Mouse (Mus musculus): ENCODE measurements around the gene Abcd1. TPM values are rescaled to one million over a fixed set of nuclear protein-coding genes. Genes with fewer than 3 reads are reported as not detected.

The Abcd1 gene
- polyA plus RNA-seq, 1 experiment, result 14.7 TPM

- H3K27me3 ChIP-seq (ENCODE audit: control insufficient read depth, insufficient read depth, low read length), result no peaks in the 10 kb centered on the region
- H3K4me3 ChIP-seq (replicated peaks; ENCODE audit: insufficient read depth, low read depth, low read length), result no peak overlapping the region
- peaks cover 7% of the 10 kb centered on the region for H3K4me1 ChIP-seq (ENCODE audit: control insufficient read depth, insufficient read depth, low read length)
- no peak for DNase-seq
- TF ChIP-seq POLR2A (IDR thresholded peaks at IDR 0.05; ENCODE audit: borderline replicate concordance, insufficient read depth, low read length) (no peak), CTCF (IDR thresholded peaks at IDR 0.05; ENCODE audit: borderline replicate concordance, insufficient read depth, low read depth, low read length) (no peak)
- 79% methylated on average over 2 of the region's 2 CpGs for WGBS
- no peak overlapping the region for H3K27ac ChIP-seq (ENCODE audit: insufficient read depth, low read length)
Measured at GRCm38 (mm10) chrX:73684156-73684555, 32.2 kb upstream of the Abcd1 start.

GRCm38 (mm10) chrX:73684978-73685377 is 31.4 kb upstream of the Abcd1 start:
- no peak for DNase-seq
- Histone ChIP-seq H3K4me3 (replicated peaks; ENCODE audit: insufficient read depth, low read depth, low read length) (no peak overlapping the region), H3K4me1 (ENCODE audit: control insufficient read depth, insufficient read depth, low read length) (peaks cover 7% of the 10 kb centered on the region), H3K27ac (ENCODE audit: insufficient read depth, low read length) (peak overlapping the region; percentile 64), H3K27me3 (ENCODE audit: control insufficient read depth, insufficient read depth, low read length) (no peaks in the 10 kb centered on the region)
- no peak for TF ChIP-seq CTCF (IDR thresholded peaks at IDR 0.05; ENCODE audit: borderline replicate concordance, insufficient read depth, low read depth, low read length)
- no peak for TF ChIP-seq POLR2A (IDR thresholded peaks at IDR 0.05; ENCODE audit: borderline replicate concordance, insufficient read depth, low read length)

GRCm38 (mm10) chrX:73685629-73686028 is 30.8 kb upstream of the Abcd1 start:
- Histone ChIP-seq H3K4me3 (replicated peaks; ENCODE audit: insufficient read depth, low read depth, low read length) (no peak overlapping the region), H3K27me3 (ENCODE audit: control insufficient read depth, insufficient read depth, low read length) (no peaks in the 10 kb centered on the region), H3K4me1 (ENCODE audit: control insufficient read depth, insufficient read depth, low read length) (peaks cover 7% of the 10 kb centered on the region), H3K27ac (ENCODE audit: insufficient read depth, low read length) (peak overlapping the region; percentile 64; the same call in 1 of the 2 replicates)
- DNase-seq, result peak; percentile 48 to 69
- 4% methylated on average over 3 of the region's 3 CpGs for WGBS
- TF ChIP-seq POLR2A (IDR thresholded peaks at IDR 0.05; ENCODE audit: borderline replicate concordance, insufficient read depth, low read length) (no peak), CTCF (IDR thresholded peaks at IDR 0.05; ENCODE audit: borderline replicate concordance, insufficient read depth, low read depth, low read length) (no peak)

GRCm38 (mm10) chrX:73690917-73691629 is 25.3 kb upstream of the Abcd1 start:
- DNase-seq, result peak; percentile 57 to 64
- no peaks in the 10 kb centered on the region for H3K27me3 ChIP-seq (ENCODE audit: control insufficient read depth, insufficient read depth, low read length)
- no peak overlapping the region for H3K27ac ChIP-seq (ENCODE audit: insufficient read depth, low read length)
- TF ChIP-seq CTCF (IDR thresholded peaks at IDR 0.05; ENCODE audit: borderline replicate concordance, insufficient read depth, low read depth, low read length), result peak; percentile 76
- TF ChIP-seq POLR2A (IDR thresholded peaks at IDR 0.05; ENCODE audit: borderline replicate concordance, insufficient read depth, low read length), result no peak
- WGBS, result 25% methylated on average over 5 of the region's 5 CpGs
- no peak overlapping the region for H3K4me3 ChIP-seq (replicated peaks; ENCODE audit: insufficient read depth, low read depth, low read length)
- no peaks in the 10 kb centered on the region; the same call in 1 of the 2 replicates for H3K4me1 ChIP-seq (ENCODE audit: control insufficient read depth, insufficient read depth, low read length)

- TF ChIP-seq CTCF (IDR thresholded peaks at IDR 0.05; ENCODE audit: borderline replicate concordance, insufficient read depth, low read depth, low read length) (peak; percentile 21; the same call in 1 of the 2 replicates), POLR2A (IDR thresholded peaks at IDR 0.05; ENCODE audit: borderline replicate concordance, insufficient read depth, low read length) (no peak)
- no peak overlapping the region for H3K4me3 ChIP-seq (replicated peaks; ENCODE audit: insufficient read depth, low read depth, low read length)
- H3K27ac ChIP-seq (ENCODE audit: insufficient read depth, low read length), result no peak overlapping the region
- no peaks in the 10 kb centered on the region for H3K4me1 ChIP-seq (ENCODE audit: control insufficient read depth, insufficient read depth, low read length)
- DNase-seq, result no peak
- no peaks in the 10 kb centered on the region for H3K27me3 ChIP-seq (ENCODE audit: control insufficient read depth, insufficient read depth, low read length)
- WGBS, result 58% methylated on average over 1 of the region's 1 CpGs
Measured at GRCm38 (mm10) chrX:73700472-73700871, 15.9 kb upstream of the Abcd1 start.

GRCm38 (mm10) chrX:73715476-73716108 is 805 bp upstream of the Abcd1 start:
- peak overlapping the region; percentile 7; the same call in 1 of the 2 replicates for H3K27ac ChIP-seq (ENCODE audit: insufficient read depth, low read length)
- peak overlapping the region; percentile 61 for H3K4me3 ChIP-seq (replicated peaks; ENCODE audit: insufficient read depth, low read depth, low read length)
- peak; percentile 35 to 52 for DNase-seq
- 5% methylated on average over 19 of the region's 21 CpGs for whole genome bisulfite sequencing
- no peak for TF ChIP-seq POLR2A (IDR thresholded peaks at IDR 0.05; ENCODE audit: borderline replicate concordance, insufficient read depth, low read length)
- TF ChIP-seq CTCF (IDR thresholded peaks at IDR 0.05; ENCODE audit: borderline replicate concordance, insufficient read depth, low read depth, low read length), result peak; percentile 10; the same call in 1 of the 2 replicates
- H3K27me3 ChIP-seq (ENCODE audit: control insufficient read depth, insufficient read depth, low read length), result no peaks in the 10 kb centered on the region
- peaks cover 4% of the 10 kb centered on the region; the same call in 1 of the 2 replicates for H3K4me1 ChIP-seq (ENCODE audit: control insufficient read depth, insufficient read depth, low read length)

GRCm38 (mm10) chrX:73716709-73717545 is 530 bp downstream of the Abcd1 start:
- WGBS, result 12% methylated on average over 30 of the region's 30 CpGs

More at GRCm38 (mm10) chrX:73716709-73717545, 530 bp downstream of the Abcd1 start:
- DNase-seq, result peak in 1 of 2 experiments; percentile 27
- Histone ChIP-seq H3K4me1 (ENCODE audit: control insufficient read depth, insufficient read depth, low read length) (peaks cover 4% of the 10 kb centered on the region; the same call in 1 of the 2 replicates), H3K27me3 (ENCODE audit: control insufficient read depth, insufficient read depth, low read length) (no peaks in the 10 kb centered on the region), H3K27ac (ENCODE audit: insufficient read depth, low read length) (peak overlapping the region; percentile 86), H3K4me3 (replicated peaks; ENCODE audit: insufficient read depth, low read depth, low read length) (peak overlapping the region; percentile 61)
- TF ChIP-seq POLR2A (IDR thresholded peaks at IDR 0.05; ENCODE audit: borderline replicate concordance, insufficient read depth, low read length) (no peak), CTCF (IDR thresholded peaks at IDR 0.05; ENCODE audit: borderline replicate concordance, insufficient read depth, low read depth, low read length) (no peak)
